Mouse (Mus musculus) hindbrain, postnatal 0 days (tissue): Measurements from ENCODE around the gene Nectin2. TPM values are rescaled to one million over a fixed set of nuclear protein-coding genes. Genes with fewer than 3 reads are reported as not detected.

ENCODE experiments used
- ATAC-seq: fragments of 200-750 bp; cut with Nextera tagmentation; 2 replicates; pipeline ENCODE4 v1.8.0; 2017; ENCODE audit warnings: mild to moderate bottlenecking, moderate TSS enrichment, moderate library complexity
- DNase-seq: peaks from one replicate; pipeline ENCODE4 v3.0.0-alpha.2; 2015; ENCODE audit warnings: low spot score
- H3K27ac ChIP-seq: fragments of 300-500 bp; sonication (generic); 2 replicates; pipeline ENCODE4 v1.5.1; 2014; ENCODE audit warnings: mild to moderate bottlenecking
- H3K27me3 ChIP-seq: fragments of 300-500 bp; sonication (generic); 2 replicates; pipeline ENCODE4 v1.6.1; 2014; ENCODE audit warnings: low read length, mixed read lengths; ENCODE audit not compliant: insufficient read depth
- H3K36me3 ChIP-seq: fragments of 300-500 bp; sonication (generic); 2 replicates; pipeline ENCODE4 v1.6.1; 2014; ENCODE audit warnings: low read length, mixed read lengths; ENCODE audit not compliant: insufficient read depth
- H3K4me1 ChIP-seq: fragments of 300-500 bp; sonication (generic); 2 replicates; pipeline ENCODE4 v1.6.1; 2014; ENCODE audit warnings: antibody characterized with exemption, low read length, mixed read lengths; ENCODE audit not compliant: insufficient read depth
- H3K4me2 ChIP-seq: fragments of 300-500 bp; sonication (generic); 2 replicates; pipeline ENCODE4 v1.6.1; 2014; ENCODE audit warnings: low read depth, mild to moderate bottlenecking, low read length, moderate library complexity, mixed read lengths
- H3K4me3 ChIP-seq: fragments of 300-500 bp; sonication (generic); 2 replicates; pipeline ENCODE4 v1.5.1; 2014; ENCODE audit warnings: low read length
- H3K9ac ChIP-seq: fragments of 300-500 bp; sonication (generic); replicated peaks from 2 replicates; pipeline ENCODE4 v1.6.1; 2014; ENCODE audit warnings: mild to moderate bottlenecking, low read length, moderate library complexity, mixed read lengths
- H3K9me3 ChIP-seq: fragments of 300-500 bp; sonication (generic); 2 replicates; pipeline ENCODE4 v1.6.1; 2016; ENCODE audit warnings: low read length, mixed read lengths
- CTCF ChIP-seq: IDR thresholded peaks from 2 replicates; pipeline ENCODE4 v1.5.1; 2016; ENCODE audit warnings: antibody characterized with exemption, control low read depth, low read depth
- WGBS: fragments of 180-500 bp; shearing (Covaris S2); extraction: QIAGEN DNeasy Blood & Tissue Kit; methylation state at CpG from one replicate; pipeline ENCODE4 v1.1.7; 2014; 5-methylcytosine and 5-hydroxymethylcytosine counted together
- polyA plus RNA-seq: library from polyadenylated mRNA; unstranded; fragments of >200 nt; fragmentation: Nextera tagmentation; extraction: Ambion mirVana; gene quantifications from 2 replicates; pipeline ENCODE4 v1.2.1, GENCODE M21; 2015
- total RNA-seq: library from RNA; depleted of rRNA; stranded (reverse); fragments of >200 nt; gene quantifications from 2 replicates; pipeline ENCODE4 v1.2.3, GENCODE M21; 2014

Nectin2 gene
- total and polyA plus RNA-seq, 2 experiments from 2014 or later: 57.5 to 76.5 TPM

DNA sequence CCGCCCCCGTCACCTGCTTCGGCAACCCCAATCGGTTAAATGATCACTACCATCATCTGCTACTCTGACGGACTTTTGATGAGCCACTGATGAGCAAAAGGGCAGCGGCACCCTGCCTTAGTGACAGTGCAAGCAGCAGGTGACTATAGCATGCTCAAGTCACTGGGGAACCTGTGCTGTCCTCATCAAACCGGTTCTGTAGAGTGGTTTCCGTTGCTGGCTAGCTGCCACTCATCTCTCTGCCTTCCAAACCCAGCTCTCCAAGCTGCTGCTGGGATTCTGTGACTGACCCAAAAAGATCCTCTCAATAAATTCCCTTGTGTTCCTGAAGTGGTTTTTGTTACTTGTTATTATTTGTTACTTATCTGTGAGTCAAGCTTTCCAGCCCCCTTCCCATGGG, 28.4 kb upstream of the Nectin2 start:
- H3K4me2 ChIP-seq: no peak overlapping the region
- ATAC-seq (no peak), DNase-seq (no peak)
- H3K4me1 ChIP-seq: no peaks in the 10 kb centered on the region
- H3K9me3 ChIP-seq: no peaks in the 10 kb centered on the region; the same call in 1 of the 2 replicates
- H3K4me3 ChIP-seq: no peak overlapping the region
- H3K27ac ChIP-seq: no peak overlapping the region
- 87% methylated on average over 8 of the region's 8 CpGs for WGBS
- no peaks in the 10 kb centered on the region for H3K36me3 ChIP-seq
- no peak for TF ChIP-seq CTCF
- H3K27me3 ChIP-seq: no peaks in the 10 kb centered on the region
- no peak overlapping the region for H3K9ac ChIP-seq

DNA sequence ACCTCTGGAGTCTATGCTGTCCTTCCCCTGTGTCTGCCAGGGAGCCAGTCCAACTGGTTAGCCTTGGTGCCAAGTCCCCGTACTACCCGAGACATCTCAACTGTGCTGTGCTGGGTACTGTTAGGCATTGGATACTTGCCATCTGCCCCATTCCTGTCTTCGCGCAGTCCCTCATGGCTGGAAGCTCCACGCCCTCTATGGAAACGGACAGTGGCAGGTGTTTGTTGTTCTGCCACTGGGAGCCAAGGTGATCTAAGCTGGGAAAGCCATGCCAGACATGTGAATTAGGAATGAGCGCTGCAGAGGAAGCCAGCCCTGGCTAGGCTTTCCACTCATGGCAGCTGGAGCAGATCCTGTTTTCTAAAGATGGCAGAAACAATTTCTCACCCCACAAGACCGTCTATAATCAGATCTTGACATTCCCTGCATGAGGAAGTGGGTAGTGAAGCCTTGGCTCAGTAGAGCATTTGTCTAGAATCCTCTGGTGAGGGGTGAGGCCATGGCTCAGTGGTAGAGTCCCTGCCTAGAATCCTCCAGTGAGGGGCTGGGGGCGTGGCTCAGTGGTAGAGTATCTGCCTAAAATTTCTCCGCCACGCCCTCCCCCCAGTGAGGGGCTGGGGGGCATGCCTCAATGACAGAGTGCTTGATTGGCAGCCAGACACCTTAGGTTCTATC, 26.9 kb upstream of the Nectin2 start:
- WGBS: 69% methylated on average over 11 of the region's 11 CpGs
- no peak for TF ChIP-seq CTCF

DNA sequence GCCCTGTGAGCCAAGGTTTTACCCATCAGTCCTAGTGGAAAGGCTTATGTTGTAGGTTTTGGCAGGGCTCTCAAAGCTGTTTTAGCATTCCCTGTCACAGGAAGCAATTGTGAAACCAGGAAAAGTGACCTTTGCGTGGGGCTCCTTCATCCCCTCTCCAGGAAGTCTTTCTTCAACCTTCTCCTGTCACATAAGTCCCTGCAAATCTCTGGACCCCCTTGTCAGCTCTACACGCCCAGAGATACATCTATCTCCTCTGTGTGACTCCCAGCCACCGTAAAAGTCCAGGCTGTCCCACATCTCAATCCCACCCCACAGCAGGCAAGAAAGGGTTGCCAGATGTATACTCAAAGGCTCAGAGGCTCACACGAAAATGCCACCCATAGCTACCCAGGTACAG, 21.4 kb upstream of the Nectin2 start:
- H3K4me1 ChIP-seq: 0 out of 2 replicates have a peak, but pooled peaks cover 8% of the 10 kb centered on the region
- H3K4me3 ChIP-seq: no peak overlapping the region
- H3K36me3 ChIP-seq: no peaks in the 10 kb centered on the region
- no peaks in the 10 kb centered on the region for H3K9me3 ChIP-seq
- WGBS: 56% methylated on average over 4 of the region's 4 CpGs
- no peak for TF ChIP-seq CTCF
- peaks cover 16% of the 10 kb centered on the region; the same call in 1 of the 2 replicates for H3K27me3 ChIP-seq
- no peak overlapping the region for H3K27ac ChIP-seq
- DNase-seq (no peak), ATAC-seq (no peak)
- no peak overlapping the region for H3K9ac ChIP-seq
- no peak overlapping the region for H3K4me2 ChIP-seq

More for the DNA sequence above, 26.9 kb upstream of the Nectin2 start:
- Histone ChIP-seq H3K9ac (no peak overlapping the region), H3K4me2 (no peak overlapping the region), H3K4me1 (no peaks in the 10 kb centered on the region), H3K4me3 (no peak overlapping the region), H3K27me3 (no peaks in the 10 kb centered on the region), H3K36me3 (no peaks in the 10 kb centered on the region), H3K9me3 (no peaks in the 10 kb centered on the region), H3K27ac (no peak overlapping the region)
- DNase-seq (peak; percentile 5), ATAC-seq (no peak; the same call in 1 of the 2 replicates)

DNA sequence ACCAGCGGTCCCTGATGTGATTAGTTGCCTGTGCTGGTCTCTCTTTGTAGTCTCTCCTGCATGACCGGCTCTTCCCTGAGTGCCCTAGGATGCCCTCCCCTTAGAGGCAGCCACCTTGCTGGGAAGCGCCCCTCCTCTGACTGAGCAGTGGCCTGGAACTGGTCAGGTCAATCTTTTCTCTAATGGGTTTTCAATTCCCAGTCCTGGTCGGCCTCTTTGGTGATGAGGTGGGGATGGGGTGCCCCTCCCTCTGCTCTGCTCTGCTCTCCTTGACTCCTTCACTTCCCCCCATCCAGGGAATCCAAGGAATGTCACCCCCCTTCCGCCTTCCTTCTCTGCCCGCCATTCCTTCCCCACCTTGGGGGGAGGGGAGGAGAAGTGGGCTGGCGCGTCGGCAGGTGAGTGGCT, 20.7 kb upstream of the Nectin2 start, which contains the start of gene Bcam:
Gene Bcam (minus strand): TSS at position 33 of the 408 bp plus-strand sequence.
- 4% methylated on average over 9 of the region's 9 CpGs for WGBS
- Histone ChIP-seq H3K4me2 (peak within 1 kb of the TSS; percentile 64), H3K9me3 (no peaks in the 10 kb centered on the region), H3K4me3 (peak within 1 kb of the TSS; percentile 37), H3K27me3 (peaks cover 16% of the 10 kb centered on the region; the same call in 1 of the 2 replicates), H3K36me3 (no peaks in the 10 kb centered on the region), H3K4me1 (0 out of 2 replicates have a peak, but pooled peaks cover 8% of the 10 kb centered on the region), H3K9ac (peak within 1 kb of the TSS; percentile 46), H3K27ac (no peak within 1 kb of the TSS)
- no peak for DNase-seq
- TF ChIP-seq CTCF: no peak
- peak; percentile 22; the same call in 1 of the 2 replicates for ATAC-seq

DNA sequence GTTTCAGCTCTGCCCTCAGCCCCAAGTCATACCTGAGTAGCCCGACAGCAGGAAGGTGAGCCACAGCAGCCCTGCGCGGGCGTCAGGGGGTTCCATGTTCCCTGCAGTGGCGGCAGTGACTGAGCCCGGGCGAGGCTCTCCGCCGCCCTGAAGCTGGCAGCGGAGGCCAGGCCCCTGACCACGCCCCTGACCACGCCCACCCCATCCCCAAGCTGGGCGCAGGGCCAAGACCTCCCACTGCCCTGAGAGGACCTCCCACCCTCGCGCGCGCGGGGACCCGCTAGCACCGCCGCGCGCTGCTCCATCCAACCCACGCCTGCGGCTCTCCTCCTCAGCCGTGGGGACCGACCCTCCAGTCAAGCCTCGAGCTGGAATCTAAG, 20.1 kb upstream of the Nectin2 start:
- H3K4me2 ChIP-seq: peak overlapping the region; percentile 64
- peak overlapping the region; percentile 46 for H3K9ac ChIP-seq
- TF ChIP-seq CTCF: no peak
- 0 out of 2 replicates have a peak, but pooled peaks cover 8% of the 10 kb centered on the region for H3K4me1 ChIP-seq
- ATAC-seq: peak; percentile 71
- H3K27ac ChIP-seq: no peak overlapping the region
- no peaks in the 10 kb centered on the region for H3K9me3 ChIP-seq
- DNase-seq: peak; percentile 73
- H3K27me3 ChIP-seq: peaks cover 16% of the 10 kb centered on the region; the same call in 1 of the 2 replicates
- WGBS: 0% methylated on average over 26 of the region's 28 CpGs
- H3K4me3 ChIP-seq: peak overlapping the region; percentile 37
- H3K36me3 ChIP-seq: no peaks in the 10 kb centered on the region

DNA sequence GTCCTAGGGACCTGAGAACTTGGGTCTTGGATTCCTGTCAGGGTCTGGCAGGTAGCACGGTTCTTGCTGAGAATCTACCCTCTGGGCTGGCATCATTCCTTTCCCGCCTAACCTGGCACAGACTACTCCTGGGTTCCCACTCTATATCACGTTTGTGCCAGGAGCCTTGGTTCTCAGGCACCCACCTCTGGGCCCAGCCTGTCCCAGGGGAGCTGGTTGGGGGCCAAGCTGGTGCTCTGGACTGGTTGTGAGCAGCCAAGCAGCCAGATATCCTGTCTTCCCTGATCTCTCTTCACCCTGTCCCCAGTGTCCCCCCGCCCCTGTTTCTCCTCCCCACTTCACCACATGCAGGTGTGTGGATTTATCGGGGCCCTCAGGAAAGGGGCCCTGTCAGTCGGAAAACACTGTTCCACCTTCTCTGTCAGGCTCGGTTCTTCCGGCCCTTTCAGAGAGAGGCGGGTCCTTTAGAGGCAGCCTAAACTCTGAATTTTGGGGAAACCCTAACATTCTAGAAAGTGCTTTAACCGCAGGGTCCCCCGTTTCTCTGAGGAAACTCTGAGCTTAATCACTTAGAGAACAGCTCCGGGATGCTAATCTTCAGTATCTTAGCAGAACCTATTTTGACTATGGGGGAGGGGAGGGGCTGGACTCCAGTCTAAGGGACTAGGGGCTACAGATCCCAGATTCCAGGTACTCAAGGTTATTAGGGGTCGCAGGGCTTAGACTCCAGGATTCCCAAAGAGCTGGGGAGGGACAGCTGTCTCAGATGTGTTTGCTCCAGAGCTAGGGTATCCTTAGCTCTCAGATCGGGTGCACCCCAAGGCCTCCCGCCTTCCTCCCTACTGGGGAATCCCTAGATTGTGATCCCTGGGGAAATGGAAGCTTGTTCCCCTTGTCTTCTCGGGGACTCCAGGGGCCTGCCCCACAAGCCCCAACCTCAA, 19.4 kb upstream of the Nectin2 start:
- peak overlapping the region; percentile 37 for H3K4me3 ChIP-seq
- DNase-seq (no peak), ATAC-seq (peak; percentile 15)
- H3K36me3 ChIP-seq: no peaks in the 10 kb centered on the region
- 0 out of 2 replicates have a peak, but pooled peaks cover 8% of the 10 kb centered on the region for H3K4me1 ChIP-seq
- peak overlapping the region; percentile 46 for H3K9ac ChIP-seq
- 9% methylated on average over 16 of the region's 16 CpGs for WGBS
- H3K27me3 ChIP-seq: peaks cover 16% of the 10 kb centered on the region; the same call in 1 of the 2 replicates
- H3K27ac ChIP-seq: no peak overlapping the region
- no peak for TF ChIP-seq CTCF
- peak overlapping the region; percentile 64 for H3K4me2 ChIP-seq
- no peaks in the 10 kb centered on the region for H3K9me3 ChIP-seq
